Mouse (Mus musculus) C2C12 (cell line): ENCODE measurements around the gene Fancb. TPM values are rescaled to one million over a fixed set of nuclear protein-coding genes. Genes with fewer than 3 reads are reported as not detected.

ENCODE experiments used
- H3K27me3 ChIP-seq: one replicate; pipeline ENCODE4 v1.6.1; 2011; ENCODE audit not compliant: control insufficient read depth, insufficient read depth, insufficient read length
- H3K36me3 ChIP-seq: one replicate; pipeline ENCODE4 v1.6.1; 2011; ENCODE audit not compliant: control insufficient read depth, insufficient read depth
- H3K4me3 ChIP-seq: one replicate; pipeline ENCODE4 v1.5.1; 2011; ENCODE audit warnings: mild to moderate bottlenecking, control low read depth; ENCODE audit not compliant: poor library complexity, insufficient read depth, severe bottlenecking
- H3K79me2 ChIP-seq: one replicate; pipeline ENCODE4 v1.6.1; 2011; ENCODE audit not compliant: control insufficient read depth, insufficient read depth
- H3K79me3 ChIP-seq: one replicate; pipeline ENCODE4 v1.6.1; 2011; ENCODE audit warnings: low read depth, control low read depth
- H3ac ChIP-seq: one replicate; pipeline ENCODE3; 2011; ENCODE audit warnings: low read depth; ENCODE audit not compliant: control insufficient read depth, insufficient read length
- CEBPB ChIP-seq: IDR thresholded peaks from one replicate; pipeline ENCODE4 v1.6.1; 2011; ENCODE audit warnings: low read depth, mild to moderate bottlenecking, control low read depth, moderate library complexity
- CTCF ChIP-seq: IDR thresholded peaks from one replicate; pipeline ENCODE4 v1.5.1; 2011; ENCODE audit not compliant: control insufficient read depth, insufficient read depth, insufficient read length
- FOSL1 ChIP-seq: IDR thresholded peaks from one replicate; pipeline ENCODE4 v1.8.0; 2011; ENCODE audit warnings: mild to moderate bottlenecking, low read length; ENCODE audit not compliant: poor library complexity, insufficient read depth, severe bottlenecking
- MAX ChIP-seq: IDR thresholded peaks from one replicate; pipeline ENCODE4 v1.6.1; 2011; ENCODE audit warnings: mild to moderate bottlenecking, control low read depth
- MYOD1 ChIP-seq: IDR thresholded peaks from one replicate; pipeline ENCODE4 v1.6.1; 2011; ENCODE audit warnings: low read depth; ENCODE audit not compliant: control insufficient read depth, insufficient read length
- MYOG ChIP-seq: IDR thresholded peaks from one replicate; pipeline ENCODE4 v1.6.1; 2011; ENCODE audit not compliant: control insufficient read depth, insufficient read length; ENCODE audit errors: extremely low read depth
- USF1 ChIP-seq: IDR thresholded peaks from one replicate; pipeline ENCODE4 v1.6.1; 2011; ENCODE audit warnings: low read depth, mild to moderate bottlenecking, control low read depth, moderate library complexity
- polyA plus RNA-seq: library from polyadenylated mRNA; unstranded; fragments of >200 nt; fragmentation: generic; extraction: Trizol; gene quantifications from one replicate; pipeline ENCODE4 v1.2.1, GENCODE M21; 2012; ENCODE audit warnings: missing spikeins

Fancb gene
- polyA plus RNA-seq, 1 experiment: 3.6 TPM

GRCm38 (mm10) chrX:164971206-164971605 is 9.2 kb upstream of the Fancb start:
- TF ChIP-seq FOSL1 (no peak), MAX (no peak), CTCF (no peak), USF1 (no peak), MYOD1 (no peak), MYOG (no peak), CEBPB (no peak)
- H3K4me3 ChIP-seq: no peak overlapping the region
- H3K79me2 ChIP-seq: peaks cover 16% of the 10 kb centered on the region
- peaks cover 5% of the 10 kb centered on the region for H3K36me3 ChIP-seq
- H3K27me3 ChIP-seq: no peaks in the 10 kb centered on the region
- H3ac ChIP-seq: no peak overlapping the region
- peaks cover 14% of the 10 kb centered on the region for H3K79me3 ChIP-seq

GRCm38 (mm10) chrX:164978866-164979265 is 1.5 kb upstream of the Fancb start:
- peaks cover 36% of the 10 kb centered on the region for H3K79me2 ChIP-seq
- H3ac ChIP-seq: no peak overlapping the region
- TF ChIP-seq MAX (no peak), MYOD1 (no peak), MYOG (no peak), CEBPB (no peak), CTCF (no peak), USF1 (no peak), FOSL1 (no peak)
- no peaks in the 10 kb centered on the region for H3K27me3 ChIP-seq
- H3K36me3 ChIP-seq: peaks cover 8% of the 10 kb centered on the region
- no peak overlapping the region for H3K4me3 ChIP-seq
- peaks cover 23% of the 10 kb centered on the region for H3K79me3 ChIP-seq

- Histone ChIP-seq H3K27me3 (no peaks in the 10 kb centered on the region), H3K36me3 (no peaks in the 10 kb centered on the region), H3K79me2 (no peaks in the 10 kb centered on the region), H3ac (no peak overlapping the region), H3K79me3 (no peaks in the 10 kb centered on the region), H3K4me3 (no peak overlapping the region)
- TF ChIP-seq MAX (no peak), MYOD1 (no peak), CTCF (no peak)
Observed at GRCm38 (mm10) chrX:165003141-165003540, 22.7 kb downstream of the Fancb start.

- no peaks in the 10 kb centered on the region for H3K79me2 ChIP-seq
- H3ac ChIP-seq: no peak within 1 kb of the TSS
- no peaks in the 10 kb centered on the region for H3K36me3 ChIP-seq
- H3K4me3 ChIP-seq: no peak within 1 kb of the TSS
- no peaks in the 10 kb centered on the region for H3K27me3 ChIP-seq
- H3K79me3 ChIP-seq: no peaks in the 10 kb centered on the region
- TF ChIP-seq CTCF (no peak), MYOG (no peak), MYOD1 (no peak), CEBPB (no peak), FOSL1 (no peak), MAX (no peak), USF1 (no peak)
Observed at GRCm38 (mm10) chrX:165004779-165005324, 24.5 kb downstream of the Fancb start, which contains the start of gene Gm17604. Gene Gm17604, minus strand, starts transcription at chrX:165004829.

Other genes starting within 250 kb of the Fancb start
- 3.7 TPM for gene Mospd2, start 217 bp upstream of the Fancb start, polyA plus RNA-seq
- not detected for gene Gm17604, start 24.2 kb downstream of the Fancb start, polyA plus RNA-seq